Mouse (Mus musculus) spleen, adult 12 weeks (tissue): ENCODE measurements around the gene Smg9.

Experiments
- DNase-seq: peaks from one replicate; pipeline ENCODE4 v3.0.0; 2022; ENCODE audit warnings: low spot score

Gene Smg9

DNA sequence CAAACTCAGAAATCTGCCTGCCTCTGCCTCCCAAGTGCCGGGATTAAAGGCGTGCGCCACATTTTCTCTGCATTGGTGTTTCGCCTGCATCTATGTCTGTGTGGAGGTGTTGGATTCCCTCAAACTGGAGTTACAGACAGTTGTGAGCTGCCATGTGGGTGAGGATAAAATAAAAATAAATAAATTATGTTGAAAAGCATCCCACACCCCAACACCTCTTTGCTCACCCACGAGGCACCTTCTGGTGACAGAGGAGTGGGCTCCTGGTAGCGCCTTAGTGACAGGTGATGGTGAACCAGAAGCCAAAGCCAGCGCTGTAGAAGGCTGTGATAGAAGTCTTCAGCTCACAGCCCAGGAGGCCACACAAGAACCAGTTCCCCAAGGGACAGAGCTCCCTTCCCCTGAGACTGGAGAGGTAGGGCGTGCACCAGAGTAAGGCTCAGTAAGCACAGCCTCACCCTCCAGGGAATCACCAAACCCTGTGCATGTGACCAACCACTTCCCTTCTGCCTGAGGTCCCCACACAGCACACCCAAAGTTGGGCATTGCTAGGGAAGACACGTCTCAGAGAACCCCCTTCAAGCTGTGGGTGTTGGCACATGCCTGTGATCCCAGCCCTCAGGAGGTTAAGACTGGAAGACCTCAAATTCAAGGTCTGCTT lies 46.0 kb downstream of the Smg9 start:
- DNase-seq: peak; percentile 63

DNA sequence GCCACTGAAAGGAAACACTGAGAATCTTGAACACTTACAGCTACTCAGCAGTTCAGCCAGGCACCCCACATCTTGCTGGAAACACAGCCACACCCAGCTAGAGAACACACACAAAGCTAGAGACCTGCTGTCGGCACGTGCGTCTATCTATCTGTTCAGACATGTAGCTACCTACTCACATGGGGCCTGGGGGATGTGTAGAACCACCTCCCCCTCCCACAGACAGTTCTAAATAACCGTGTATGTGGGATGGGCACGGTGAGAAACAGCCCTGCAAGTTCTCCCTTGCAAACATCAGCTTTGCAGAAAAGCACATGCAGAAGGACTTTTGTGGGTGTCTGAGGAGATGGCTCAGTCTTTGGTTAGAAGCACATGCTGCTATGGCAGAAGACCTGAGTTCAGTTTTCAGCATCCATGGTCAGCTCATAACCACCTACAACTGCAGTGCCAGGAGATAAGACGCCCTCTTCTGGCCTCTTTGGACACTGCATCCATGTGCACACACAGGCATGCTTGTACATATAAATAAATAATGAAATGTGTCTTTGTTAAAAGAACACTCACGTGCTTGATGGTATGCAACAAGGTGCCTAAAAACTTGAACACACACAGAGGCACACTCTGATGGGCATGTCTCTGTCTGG lies 47.4 kb downstream of the Smg9 start:
- no peak for DNase-seq

DNA sequence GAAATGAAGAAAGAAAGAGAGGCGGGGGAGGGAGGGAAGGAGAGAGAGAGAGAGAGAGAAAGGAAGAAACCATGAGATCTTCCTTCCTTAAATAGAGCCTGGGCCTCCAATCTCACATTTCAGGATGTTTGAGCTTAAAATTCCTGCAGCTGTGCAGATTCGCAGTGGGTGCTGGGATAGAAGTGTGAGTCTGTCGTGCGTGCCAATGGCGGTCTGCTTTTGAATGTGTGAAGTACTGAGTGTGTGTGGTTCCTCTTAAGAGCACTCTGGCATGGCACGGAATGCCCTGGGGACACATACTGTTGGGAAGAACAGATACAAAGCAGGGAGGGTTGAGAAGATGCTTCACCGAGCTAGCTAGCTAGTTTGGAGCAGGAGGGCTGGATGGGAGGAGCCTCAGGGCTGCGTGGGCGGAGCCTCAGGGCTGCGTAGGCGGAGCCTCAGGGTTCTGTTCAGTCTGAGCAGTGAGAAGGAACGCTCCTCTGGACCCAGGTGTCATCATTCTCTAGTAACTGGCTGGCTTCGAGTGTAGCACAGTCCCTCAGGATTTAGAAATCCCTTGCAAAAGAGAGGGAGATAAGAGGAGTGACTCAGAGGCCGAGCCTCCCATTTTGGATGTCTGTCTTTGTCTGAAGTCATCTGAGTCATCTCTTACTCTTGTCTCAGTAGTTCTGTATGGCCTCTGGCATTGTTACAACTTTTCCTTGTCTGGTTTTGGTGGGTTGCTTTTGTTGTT lies 49.5 kb downstream of the Smg9 start:
- DNase-seq: no peak

- peak; percentile 25 for DNase-seq
Measured at GRCm38 (mm10) chr7:24450585-24451017, 51.2 kb downstream of the Smg9 start.

- DNase-seq: peak; percentile 32
Measured at GRCm38 (mm10) chr7:24451855-24452311, 52.5 kb downstream of the Smg9 start, which contains the start of gene Irgc1. TSS of gene Irgc1 (minus strand) at chr7:24452297.

GRCm38 (mm10) chr7:24454199-24454598 lies 54.8 kb downstream of the Smg9 start:
- DNase-seq: no peak

GRCm38 (mm10) chr7:24455726-24456125 lies 56.3 kb downstream of the Smg9 start:
- no peak for DNase-seq

DNA sequence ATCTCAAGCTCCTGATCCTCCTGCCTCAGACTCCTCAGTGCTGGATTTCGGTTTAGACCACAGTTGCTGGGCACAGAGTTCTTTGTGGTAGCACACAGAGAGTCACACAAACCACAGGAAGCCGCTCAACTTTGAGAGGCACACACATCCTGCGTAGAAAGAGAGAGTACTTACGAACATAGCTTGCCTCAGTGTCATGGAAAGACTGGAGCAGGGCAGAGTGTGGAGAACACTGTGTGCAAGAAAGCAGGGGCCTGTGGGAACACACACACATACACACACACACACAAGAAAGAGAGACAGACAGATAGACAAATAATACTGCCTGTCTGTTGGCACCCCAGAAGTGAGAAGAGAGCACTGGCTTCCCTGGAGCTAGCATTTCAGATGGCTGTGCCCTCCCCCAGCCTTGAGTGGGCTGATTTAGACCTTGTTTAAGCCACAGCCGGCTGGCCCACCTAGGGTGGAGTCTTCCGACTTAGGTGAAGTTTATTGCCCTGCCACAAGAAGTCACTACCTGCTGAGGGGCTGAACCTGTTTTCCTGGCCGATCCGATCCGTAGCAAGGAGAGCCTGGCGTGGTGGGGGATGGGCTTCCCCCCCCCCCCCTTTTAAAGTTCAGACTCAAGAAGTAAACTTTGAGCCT lies 58.4 kb downstream of the Smg9 start:
- DNase-seq: peak; percentile 32

DNA sequence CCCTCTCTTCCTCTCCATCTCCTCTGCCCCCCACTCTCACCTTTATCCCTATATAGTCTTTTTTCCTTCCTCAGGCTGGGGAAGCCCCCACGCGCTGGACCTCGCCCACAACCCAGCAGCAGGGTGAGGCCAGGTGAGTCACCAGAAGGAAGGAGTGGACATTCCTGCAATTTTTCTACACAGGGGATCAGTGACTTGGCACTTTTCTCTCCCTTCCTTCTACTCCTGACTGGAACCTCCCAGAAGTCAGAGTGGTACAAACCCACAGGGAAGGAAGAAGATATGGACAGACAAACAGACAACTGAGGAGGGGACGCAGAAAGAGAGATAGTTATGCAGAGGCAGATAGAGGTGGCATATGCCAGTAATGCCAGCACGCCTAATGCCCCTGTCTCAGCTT lies 60.0 kb downstream of the Smg9 start:
- DNase-seq: no peak

GRCm38 (mm10) chr7:24459843-24460242 lies 60.4 kb downstream of the Smg9 start:
- DNase-seq: no peak

DNA sequence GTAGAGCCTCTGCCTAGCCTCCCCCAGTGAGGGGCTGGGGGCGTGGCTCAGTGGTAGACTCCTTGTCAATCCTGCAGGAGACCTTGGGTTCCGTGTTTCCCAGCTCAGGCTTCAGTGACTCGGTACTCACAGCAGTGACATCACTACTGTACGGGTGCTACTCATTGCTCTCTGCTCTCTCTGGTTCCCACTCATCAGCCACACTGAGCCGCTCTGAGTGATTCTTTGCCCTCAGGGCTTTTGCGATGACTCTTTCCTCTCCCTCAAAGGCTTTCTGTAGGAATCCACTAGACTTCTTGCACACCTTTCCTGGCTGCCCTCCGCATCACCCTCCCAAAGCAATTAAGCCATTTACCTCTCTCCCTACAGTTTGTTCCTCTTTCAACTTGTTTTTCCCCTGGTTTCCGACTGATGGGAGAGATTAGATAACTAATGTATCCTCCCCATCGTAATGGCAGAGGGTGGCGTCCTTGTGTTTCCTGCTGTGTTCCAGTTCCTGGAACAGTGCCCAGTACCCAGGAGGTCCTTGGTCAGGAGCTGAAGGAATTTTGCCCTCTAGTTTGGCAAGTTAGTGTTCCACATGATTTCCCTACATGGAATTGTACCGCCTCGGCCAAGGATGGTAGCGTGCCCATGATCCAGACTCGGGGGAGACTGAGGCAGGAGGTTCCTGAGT lies 62.1 kb downstream of the Smg9 start:
- DNase-seq: no peak

DNA sequence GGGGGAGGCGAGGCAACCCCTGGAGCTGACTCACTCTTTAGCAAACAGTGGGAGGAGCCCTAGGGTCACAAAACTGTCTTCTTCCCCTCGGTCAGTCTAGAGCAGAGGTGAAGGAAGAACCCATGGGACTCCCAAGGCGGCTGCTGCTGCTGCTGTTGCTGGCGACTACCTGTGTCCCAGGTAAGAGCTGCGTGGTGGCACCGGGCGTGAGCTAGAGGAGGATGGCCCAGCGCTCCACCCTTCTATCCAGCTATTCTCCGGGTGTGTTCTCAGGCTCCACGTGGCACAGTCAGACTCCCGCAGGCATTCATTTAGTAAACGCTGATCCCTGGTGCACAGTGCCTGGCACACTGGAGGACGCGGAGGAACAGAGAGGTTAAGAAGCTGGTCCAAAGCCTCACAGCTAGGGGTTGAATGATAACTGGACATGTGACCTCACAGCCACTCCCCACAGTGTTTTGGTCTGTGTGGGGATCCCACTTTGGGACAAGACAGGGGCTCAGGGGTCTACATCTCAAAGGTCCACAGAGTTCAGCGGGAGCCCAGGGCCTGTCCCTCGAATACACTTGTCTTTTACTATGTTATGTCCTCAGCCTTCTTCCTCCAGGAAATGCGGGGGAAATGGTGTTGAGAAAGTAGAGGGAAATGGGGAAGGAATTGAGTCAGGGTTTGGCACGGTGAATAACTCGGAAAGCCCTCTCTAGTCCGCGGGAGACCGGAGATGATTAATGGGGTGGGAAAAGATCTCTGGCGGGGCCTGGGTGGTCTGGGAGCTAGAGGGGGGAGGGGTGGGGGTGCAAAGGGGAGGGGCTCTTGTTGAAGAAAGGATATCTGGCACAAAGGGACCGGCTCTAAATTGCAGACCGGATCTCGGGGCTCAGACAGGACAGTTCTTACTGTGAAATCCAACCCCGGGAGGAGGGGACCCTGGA lies 63.2 kb downstream of the Smg9 start, which contains the start of gene Plaur:
Gene Plaur, plus strand, starts transcription at position 97 of the 932 bp plus-strand sequence.
- DNase-seq: no peak

DNA sequence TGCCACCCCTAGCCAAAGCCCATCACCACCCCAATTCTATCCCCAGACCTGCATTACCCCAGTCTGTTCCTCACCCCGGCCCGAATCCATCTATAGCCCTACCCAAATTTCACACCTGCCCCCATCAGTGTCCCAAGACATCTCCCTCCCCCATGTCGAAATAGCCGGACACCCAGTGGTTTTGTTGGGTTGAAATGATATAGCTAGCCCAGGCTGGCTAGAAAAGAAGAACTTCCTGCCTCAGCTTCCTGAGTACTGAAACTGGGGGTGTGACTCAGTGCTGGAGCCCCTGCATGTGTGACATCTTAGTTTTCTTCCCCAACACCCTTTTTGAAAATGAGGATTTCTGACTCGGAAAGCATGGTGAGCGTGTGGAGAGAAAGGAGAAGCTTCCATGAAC lies 67.4 kb downstream of the Smg9 start:
- no peak for DNase-seq

GRCm38 (mm10) chr7:24467886-24468285 lies 68.5 kb downstream of the Smg9 start:
- no peak for DNase-seq

GRCm38 (mm10) chr7:24469126-24469525 lies 69.7 kb downstream of the Smg9 start:
- DNase-seq: no peak

GRCm38 (mm10) chr7:24470356-24470755 lies 70.9 kb downstream of the Smg9 start:
- no peak for DNase-seq
